Mouse (Mus musculus) heart, adult 2 months (tissue): ENCODE data around the gene Atp6v0c. TPM values are rescaled to one million over a fixed set of nuclear protein-coding genes. Genes with fewer than 3 reads are reported as not detected.
A peak's percentile ranks its signal among the peaks of the same experiment; 100 is the strongest.

ENCODE experiments used
- DNase-seq, 2 experiments: peaks; one replicate each; pipeline ENCODE4 v3.0.0; 2021
- H3K27ac ChIP-seq: fragments of 200-600 bp; 2 replicates; pipeline ENCODE4 v1.8.1; 2022
- H3K27me3 ChIP-seq: fragments of 200-500 bp; 2 replicates; pipeline ENCODE4 v1.6.1; 2012; ENCODE audit warnings: mild to moderate bottlenecking, low read length, inconsistent platforms, mixed read lengths; ENCODE audit not compliant: control insufficient read depth, insufficient read depth
- H3K36me3 ChIP-seq: fragments of 200-500 bp; 2 replicates; pipeline ENCODE4 v1.6.1; 2012; ENCODE audit warnings: low read length, inconsistent platforms; ENCODE audit not compliant: control insufficient read depth, insufficient read depth
- H3K4me1 ChIP-seq: fragments of 200-500 bp; 2 replicates; pipeline ENCODE4 v1.6.1; 2011; ENCODE audit warnings: low read length; ENCODE audit not compliant: control insufficient read depth, insufficient read depth
- H3K4me3 ChIP-seq: fragments of 200-600 bp; 2 replicates; pipeline ENCODE4 v1.8.1; 2022
- H3K79me2 ChIP-seq: fragments of 200-500 bp; replicated peaks from 2 replicates; pipeline ENCODE4 v1.6.1; 2012; ENCODE audit warnings: mild to moderate bottlenecking, inconsistent platforms, low read length, moderate library complexity, mixed read lengths; ENCODE audit not compliant: control insufficient read depth, insufficient read depth
- H3K9ac ChIP-seq: fragments of 200-500 bp; 2 replicates; pipeline ENCODE4 v1.6.1; 2012; ENCODE audit warnings: low read depth, mild to moderate bottlenecking, control low read depth, inconsistent platforms, low read length, mixed read lengths
- CTCF ChIP-seq: fragments of 200-600 bp; IDR thresholded peaks from 2 replicates; pipeline ENCODE4 v1.8.1; 2022; ENCODE audit warnings: antibody characterized with exemption, mild to moderate bottlenecking, moderate library complexity
- EP300 ChIP-seq: fragments of 200-500 bp; IDR thresholded peaks from 2 replicates; pipeline ENCODE4 v1.6.1; 2011; ENCODE audit warnings: low read depth, low read length, control low read depth; ENCODE audit not compliant: insufficient read depth
- POLR2A ChIP-seq: fragments of 200-500 bp; IDR thresholded peaks from 2 replicates; pipeline ENCODE4 v1.6.1; 2011; ENCODE audit warnings: mild to moderate bottlenecking, low read depth, low read length, control low read depth; ENCODE audit not compliant: insufficient read depth
- WGBS: fragments of 180-500 bp; shearing (Covaris S2); methylation state at CpG from one replicate; pipeline ENCODE4 v1.1.7; 2018; 5-methylcytosine and 5-hydroxymethylcytosine counted together
- intact Hi-C: fragments of 180-260 bp; cut with DNase I; formaldehyde crosslinking; loops from one replicate; pipeline ENCODE4 v1.15.1; 2025
- long read RNA-seq: library from polyadenylated mRNA; stranded (forward); transcript quantifications from one replicate; pipeline ENCODE4 v2.0.0, GENCODE M21; 2021
- polyA plus RNA-seq: library from polyadenylated mRNA; depleted of rRNA; stranded (reverse); fragments of >200 nt; gene quantifications from 2 replicates; pipeline ENCODE4 v1.2.3, GENCODE M21; 2012; rRNA removed
- total RNA-seq, 2 experiments: library from RNA; stranded (reverse); gene quantifications; 2 replicates each; pipeline ENCODE4 v1.2.3; 2021

Gene Atp6v0c
- total RNA-seq (100 to 1,000 TPM; 219 to 255 TPM), polyA plus RNA-seq (732 and 788 TPM in 2 replicates)
- long read RNA-seq, transcript Atp6v0c-201 (3 exons, 1,183 nt) = major isoform, 214 of 224 reads
- long read RNA-seq, partial matches to known transcripts = 3 of 224 reads
- long read RNA-seq, other reads (novel, unspliced or antisense) = 6 of 224 reads

DNA sequence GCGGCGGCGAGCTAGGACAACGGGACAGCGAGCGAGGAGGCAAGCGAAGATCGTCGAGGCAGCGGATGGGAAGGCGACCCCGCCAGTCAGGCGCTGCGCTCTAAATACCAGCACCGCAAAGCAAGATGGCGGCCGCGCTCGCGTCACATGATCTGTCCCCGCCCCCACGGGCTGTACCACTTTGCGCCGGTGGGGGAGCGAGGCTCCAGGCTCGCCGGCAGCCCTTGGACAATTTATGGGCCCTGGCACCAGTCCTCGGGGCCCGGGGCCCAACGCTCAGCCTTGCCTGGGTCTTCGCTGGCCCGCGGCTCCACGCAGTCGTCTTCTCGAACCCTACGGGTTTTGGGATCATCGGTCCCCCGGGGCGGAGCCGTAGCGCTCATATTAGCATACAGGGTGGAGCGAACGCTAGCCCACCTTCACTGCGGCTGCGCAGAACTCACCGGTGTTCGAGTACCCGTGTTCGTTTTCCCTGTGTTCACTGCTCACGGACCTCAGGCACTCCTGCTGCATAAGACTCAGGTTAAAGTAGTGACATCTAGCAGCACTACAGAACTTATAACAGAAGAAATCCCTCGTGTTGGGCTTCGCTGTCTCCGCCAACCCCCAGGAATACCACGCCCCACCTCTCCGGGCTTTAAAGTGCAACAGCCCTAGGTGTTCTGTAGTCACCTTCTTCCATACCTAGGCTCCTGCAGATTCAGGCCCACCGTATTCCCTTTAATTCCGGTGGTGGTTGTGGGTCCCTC, at the start of gene Atp6v0c:
Gene Atp6v0c, minus strand, starts transcription at position 386 of the 749 bp plus-strand sequence.
- intact Hi-C loops = loop anchor here (5.0 kb wide), 1 partner anchor 83 kb away; the partner anchor contains the start of gene Ccnf
- TF ChIP-seq POLR2A (peak; percentile 83), CTCF (peak; percentile 62), EP300 (peak; percentile 53; the same call in 1 of the 2 replicates)
- H3K27me3 ChIP-seq = no peaks in the 10 kb centered on the region
- peaks cover 5% of the 10 kb centered on the region for H3K4me1 ChIP-seq
- H3K79me2 ChIP-seq = no peaks in the 10 kb centered on the region; the same call in 1 of the 2 replicates
- H3K27ac ChIP-seq = peak within 1 kb of the TSS; percentile 100
- peak; percentile 94 to 96 for DNase-seq
- under 1% methylated on average over 58 of the region's 58 CpGs for WGBS
- peak within 1 kb of the TSS; percentile 92 for H3K4me3 ChIP-seq
- H3K9ac ChIP-seq = peak within 1 kb of the TSS; percentile 84
- no peaks in the 10 kb centered on the region for H3K36me3 ChIP-seq

DNA sequence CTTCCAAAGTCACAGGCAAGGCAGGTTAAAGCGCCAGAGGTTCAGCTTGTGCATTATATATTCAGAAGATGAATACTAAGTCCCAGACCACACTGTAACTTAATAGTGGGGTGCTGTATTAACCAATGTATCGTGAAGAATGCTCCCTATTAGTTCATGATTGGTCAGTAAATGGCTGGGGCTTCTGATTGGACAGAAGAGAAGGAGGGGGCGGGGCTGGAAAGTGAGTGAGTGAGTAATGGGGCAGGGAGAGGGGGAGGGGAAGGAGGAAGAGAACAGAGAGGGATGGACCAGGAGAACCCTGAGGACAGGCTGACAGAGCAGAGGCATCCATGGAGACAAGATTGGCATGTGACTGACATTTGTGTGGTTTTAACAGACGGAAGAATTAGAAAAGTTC, 47.3 kb upstream of the Atp6v0c start:
- TF ChIP-seq EP300 = no peak
- no peak for TF ChIP-seq CTCF
- TF ChIP-seq POLR2A = no peak

DNA sequence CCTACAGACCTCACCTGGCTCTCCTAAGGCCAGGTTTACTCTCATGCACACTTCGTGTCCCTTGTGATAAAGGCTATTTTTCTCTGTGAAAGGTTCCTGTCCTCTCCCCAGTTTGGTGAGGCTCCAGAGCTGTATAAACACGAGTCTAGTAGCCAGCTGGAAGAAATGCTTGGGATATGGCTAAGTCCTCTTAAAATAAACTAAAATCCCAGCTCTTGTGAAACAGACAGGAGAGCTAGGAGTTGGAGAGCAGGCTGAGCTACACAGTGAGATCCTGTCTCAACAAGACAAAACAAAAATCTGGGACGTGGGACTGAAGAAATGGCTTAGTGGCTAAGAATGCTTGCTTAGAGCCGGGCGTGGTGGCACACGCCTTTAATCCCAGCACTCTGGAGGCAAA, 43.7 kb upstream of the Atp6v0c start:
- H3K27me3 ChIP-seq = no peaks in the 10 kb centered on the region
- H3K36me3 ChIP-seq = no peaks in the 10 kb centered on the region
- no peak overlapping the region for H3K4me3 ChIP-seq
- intact Hi-C loops = no loop called here
- TF ChIP-seq EP300 (no peak), CTCF (no peak), POLR2A (no peak)
- peaks cover 9% of the 10 kb centered on the region for H3K4me1 ChIP-seq
- 75% methylated on average over 6 of the region's 6 CpGs for WGBS
- no peaks in the 10 kb centered on the region for H3K79me2 ChIP-seq
- no peak overlapping the region for H3K27ac ChIP-seq
- no peak overlapping the region for H3K9ac ChIP-seq
- DNase-seq = no peak

More for the DNA sequence above, 47.3 kb upstream of the Atp6v0c start:
- Histone ChIP-seq H3K79me2 (no peaks in the 10 kb centered on the region), H3K4me1 (peaks cover 6% of the 10 kb centered on the region), H3K27me3 (no peaks in the 10 kb centered on the region), H3K4me3 (no peak overlapping the region), H3K36me3 (no peaks in the 10 kb centered on the region), H3K27ac (no peak overlapping the region), H3K9ac (no peak overlapping the region)
- WGBS = 75% methylated on average over 4 of the region's 4 CpGs
- DNase-seq = no peak
- intact Hi-C loops = no loop called here

DNA sequence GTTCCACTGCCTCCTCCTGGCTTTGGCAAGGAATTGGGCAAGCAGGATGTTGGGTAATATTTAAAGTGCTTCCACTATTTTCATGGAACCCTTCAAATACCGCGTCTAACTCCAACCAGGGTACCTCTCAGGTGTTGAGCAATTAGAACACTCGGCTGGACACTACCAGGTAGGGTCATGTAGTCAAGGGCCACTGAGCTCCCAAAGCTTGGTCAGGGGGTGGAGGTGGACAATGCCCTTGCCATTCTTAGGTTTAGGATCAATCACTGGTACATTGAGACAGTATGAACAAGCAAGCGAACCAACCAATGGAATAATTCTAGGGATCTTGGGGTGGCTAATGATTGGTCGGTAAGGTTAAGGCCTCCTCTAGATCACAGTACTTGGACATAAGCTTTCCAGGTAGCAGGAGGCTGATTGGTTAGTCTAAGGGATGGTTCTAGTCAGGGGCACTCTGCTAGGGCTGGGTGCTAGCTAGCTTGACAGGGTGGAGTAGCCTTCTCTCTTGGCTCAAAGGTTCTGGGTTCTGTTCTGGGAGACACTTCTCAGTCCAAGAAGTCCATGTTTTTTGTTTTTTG, 43.0 kb upstream of the Atp6v0c start:
- 43% methylated on average over 5 of the region's 5 CpGs for WGBS
- Histone ChIP-seq H3K27ac (no peak overlapping the region), H3K4me1 (peaks cover 11% of the 10 kb centered on the region), H3K27me3 (no peaks in the 10 kb centered on the region), H3K9ac (no peak overlapping the region), H3K79me2 (no peaks in the 10 kb centered on the region), H3K36me3 (no peaks in the 10 kb centered on the region), H3K4me3 (no peak overlapping the region)
- TF ChIP-seq EP300 (no peak), CTCF (0 out of 2 replicates have a peak, but pooled peaks have one; percentile 1)
- no peak for DNase-seq
- intact Hi-C loops = no loop called here

DNA sequence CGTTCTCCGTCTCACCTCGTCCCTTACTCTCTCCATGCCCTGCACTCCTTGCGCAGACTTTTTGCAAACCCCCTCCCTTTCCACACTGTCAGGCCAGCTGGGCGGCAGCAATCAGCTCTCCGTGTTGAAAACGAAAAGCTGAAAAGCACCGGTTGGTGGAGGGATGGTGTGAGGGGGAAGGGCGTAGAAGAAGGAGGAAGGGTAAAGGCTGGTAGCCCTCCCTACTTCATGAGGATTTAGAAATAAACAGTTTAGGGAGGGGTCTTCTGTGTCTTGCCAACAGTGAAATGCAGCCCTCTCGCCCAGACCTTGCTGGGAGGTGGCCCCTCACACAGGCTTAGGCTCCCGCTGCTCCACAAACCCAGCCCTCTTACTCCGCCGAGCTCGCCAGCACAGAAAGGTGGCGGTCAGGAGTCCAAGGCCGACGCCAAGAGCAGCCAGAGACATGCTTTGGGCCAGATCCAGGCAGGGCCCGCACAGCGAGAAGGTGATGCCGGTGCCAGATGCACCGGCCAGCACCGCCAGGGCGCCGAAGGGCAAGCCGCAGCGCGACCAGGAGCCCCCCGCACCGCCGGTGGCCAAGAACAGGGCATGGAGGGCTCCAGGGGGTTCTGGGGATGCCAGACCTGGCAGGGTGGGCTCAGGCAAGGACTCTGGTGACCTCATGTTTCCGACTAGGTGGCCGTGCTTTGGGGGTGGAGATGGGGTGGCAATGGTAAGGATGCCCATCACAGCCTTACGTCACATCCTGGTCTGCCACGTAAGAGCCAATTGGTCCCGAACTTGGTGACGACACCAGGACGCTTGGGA, 42.3 kb upstream of the Atp6v0c start:
- H3K27ac ChIP-seq = no peak overlapping the region
- peaks cover 11% of the 10 kb centered on the region for H3K4me1 ChIP-seq
- 8% methylated on average over 37 of the region's 37 CpGs for WGBS
- intact Hi-C loops = no loop called here
- no peaks in the 10 kb centered on the region for H3K27me3 ChIP-seq
- no peak for TF ChIP-seq CTCF
- H3K4me3 ChIP-seq = peak overlapping the region; percentile 20
- no peaks in the 10 kb centered on the region for H3K79me2 ChIP-seq
- peak; percentile 55 to 56 for DNase-seq
- H3K36me3 ChIP-seq = no peaks in the 10 kb centered on the region
- H3K9ac ChIP-seq = peak overlapping the region; percentile 47
